Mouse (Mus musculus): Measurements from ENCODE around the gene Dpep3. TPM values are rescaled to one million over a fixed set of nuclear protein-coding genes. Genes with fewer than 3 reads are reported as not detected.
"Not testable (repeated sequence)": the region's sequence is repeated elsewhere in the genome, so short reads cannot be mapped to it uniquely, and the experiment has no call there.

Dpep3 gene
- not detected for total RNA-seq (2022)

DNA sequence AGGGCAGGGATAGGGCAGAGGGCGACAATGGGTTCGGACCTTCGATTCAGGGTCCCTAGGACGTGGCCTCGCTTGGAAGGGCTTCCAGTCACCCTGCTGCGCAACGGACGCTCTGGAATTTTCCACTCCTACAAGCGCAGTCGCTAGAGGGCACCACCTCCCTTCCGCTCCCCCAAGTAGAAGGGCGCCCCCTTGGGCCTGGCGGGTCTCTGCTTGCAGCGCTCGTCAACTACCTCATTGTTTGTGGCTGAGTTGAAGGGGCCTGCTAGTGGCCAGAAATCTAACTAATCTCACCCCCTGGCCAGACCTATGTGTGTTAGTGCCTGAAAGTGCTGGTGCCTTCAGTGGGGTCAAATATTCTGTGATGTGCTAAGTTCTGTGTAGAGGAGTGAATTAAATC lies at the start of gene Dpep3:
Gene Dpep3, minus strand, starts transcription at position 105 of the 400 bp plus-strand sequence.
- DNase-seq (ENCODE audit: low spot score) = no peak

DNA sequence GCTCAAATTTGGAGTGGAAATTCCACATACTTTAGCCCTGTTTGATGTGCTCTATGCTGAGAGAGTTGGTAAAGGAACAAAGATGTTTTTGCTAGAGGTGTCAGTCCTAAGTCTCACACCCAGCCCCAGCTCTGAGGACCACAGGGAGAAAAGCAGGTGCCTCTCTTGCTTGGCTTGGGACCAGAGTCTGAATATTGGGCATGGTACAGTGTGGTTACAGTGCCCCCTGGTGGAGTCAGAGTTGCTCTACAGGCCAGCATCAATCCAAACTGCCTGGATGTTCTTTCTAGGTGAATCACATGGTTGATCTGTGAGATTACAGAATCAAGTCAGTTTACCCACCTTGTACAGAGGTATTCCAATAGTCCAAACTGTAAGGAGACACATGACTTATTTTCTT lies 43.3 kb upstream of the Dpep3 start:
- peak; percentile 76 for DNase-seq (ENCODE audit: low spot score)

DNA sequence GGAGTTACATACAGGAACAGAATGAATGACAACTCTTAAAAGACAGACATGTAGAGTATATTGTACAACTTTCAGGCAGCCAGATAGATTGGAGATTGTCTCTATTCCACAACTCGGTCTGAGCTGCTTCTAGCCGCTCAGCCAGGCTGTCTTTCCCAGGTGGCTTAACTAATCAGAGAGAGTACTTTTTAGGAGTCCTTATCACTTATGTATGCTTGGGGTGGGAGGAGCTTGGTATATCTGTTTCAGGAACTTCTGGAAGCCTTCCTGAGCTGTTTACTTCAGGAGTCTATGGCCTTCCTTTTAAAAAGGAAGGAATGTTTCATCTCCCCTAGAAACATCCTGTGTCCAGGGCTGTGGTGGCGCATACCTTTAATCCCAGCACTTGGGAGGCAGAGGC lies 38.8 kb upstream of the Dpep3 start:
- DNase-seq (ENCODE audit: low spot score) = no peak

DNA sequence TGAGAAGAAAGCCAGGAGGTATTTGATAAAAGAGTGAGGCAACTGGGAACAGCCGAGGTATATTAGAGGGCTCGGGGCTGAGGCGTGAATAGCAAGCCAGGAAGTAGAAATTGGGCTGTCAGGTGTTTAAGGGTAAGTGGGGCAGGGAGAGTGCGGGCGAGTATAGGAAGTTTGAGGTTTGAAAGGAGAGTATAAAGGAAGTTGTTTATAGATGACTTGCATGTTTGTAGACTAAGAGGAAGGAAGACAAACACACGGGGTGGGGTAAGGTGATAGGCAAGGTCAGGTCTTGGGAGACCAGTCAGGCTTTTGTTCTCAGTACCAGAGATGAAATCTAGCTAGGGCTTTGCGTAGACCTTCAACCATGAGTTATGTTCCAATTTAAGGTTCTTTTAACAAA lies 37.9 kb upstream of the Dpep3 start:
- no peak for DNase-seq (ENCODE audit: low spot score)

DNA sequence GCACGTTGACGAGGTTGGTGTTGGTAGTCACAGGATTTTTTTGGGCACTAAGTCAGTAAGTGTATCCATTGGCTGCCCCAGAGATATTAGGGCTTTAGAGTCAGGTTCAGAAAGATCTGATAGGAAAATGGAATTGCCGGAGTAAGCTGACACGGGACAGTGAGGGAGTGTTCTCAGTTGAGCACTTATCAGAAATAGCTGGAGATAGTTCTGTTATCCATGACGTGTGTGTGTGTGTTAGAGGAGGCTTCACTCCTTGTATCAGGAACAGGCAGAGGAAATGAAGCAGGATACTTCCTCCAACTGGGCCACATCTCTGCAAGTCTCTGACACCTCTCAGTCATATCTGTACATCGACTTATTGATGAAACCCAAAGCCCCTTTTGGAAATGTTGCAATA lies 37.1 kb upstream of the Dpep3 start:
- DNase-seq (ENCODE audit: low spot score) = no peak

DNA sequence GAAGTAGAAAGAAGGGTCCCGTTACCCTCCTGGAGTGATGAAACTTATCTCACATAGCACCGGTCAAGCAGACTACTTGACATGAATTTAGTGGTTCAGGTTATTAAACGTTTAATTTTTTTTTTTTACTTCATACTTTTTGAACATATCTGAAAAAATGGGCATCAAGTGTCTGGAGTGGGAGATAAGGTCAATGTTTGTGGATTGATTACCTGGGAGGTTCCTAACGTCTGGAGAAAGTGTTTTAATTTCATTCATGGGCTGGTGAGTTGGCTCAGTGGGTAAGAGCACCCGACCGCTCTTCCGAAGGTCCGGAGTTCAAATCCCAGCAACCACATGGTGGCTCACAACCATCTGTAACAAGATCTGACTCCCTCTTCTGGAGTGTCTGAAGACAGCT lies 33.0 kb upstream of the Dpep3 start:
- DNase-seq (ENCODE audit: low spot score) = not testable (repeated sequence)

DNA sequence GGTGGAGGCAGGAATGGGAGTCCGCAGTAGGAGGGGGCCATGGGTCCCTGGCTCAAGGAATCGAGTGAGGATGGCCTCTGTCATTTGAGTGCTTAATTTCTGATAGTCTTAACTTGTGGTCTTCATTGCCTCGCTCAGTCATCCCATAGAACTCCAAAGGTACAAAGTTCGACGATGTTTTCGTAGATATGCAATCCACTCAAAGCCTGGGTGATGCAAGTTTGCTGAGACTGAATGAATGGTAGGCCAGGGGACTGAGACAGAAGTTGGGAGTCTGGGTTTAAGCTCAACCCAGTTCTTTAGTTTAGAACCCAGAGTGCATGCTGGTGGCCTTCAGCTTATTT lies 32.4 kb upstream of the Dpep3 start, which contains the start of gene Ddx28:
Gene Ddx28, minus strand, starts transcription at position 240 of the 344 bp plus-strand sequence.
- DNase-seq (ENCODE audit: low spot score) = no peak

DNA sequence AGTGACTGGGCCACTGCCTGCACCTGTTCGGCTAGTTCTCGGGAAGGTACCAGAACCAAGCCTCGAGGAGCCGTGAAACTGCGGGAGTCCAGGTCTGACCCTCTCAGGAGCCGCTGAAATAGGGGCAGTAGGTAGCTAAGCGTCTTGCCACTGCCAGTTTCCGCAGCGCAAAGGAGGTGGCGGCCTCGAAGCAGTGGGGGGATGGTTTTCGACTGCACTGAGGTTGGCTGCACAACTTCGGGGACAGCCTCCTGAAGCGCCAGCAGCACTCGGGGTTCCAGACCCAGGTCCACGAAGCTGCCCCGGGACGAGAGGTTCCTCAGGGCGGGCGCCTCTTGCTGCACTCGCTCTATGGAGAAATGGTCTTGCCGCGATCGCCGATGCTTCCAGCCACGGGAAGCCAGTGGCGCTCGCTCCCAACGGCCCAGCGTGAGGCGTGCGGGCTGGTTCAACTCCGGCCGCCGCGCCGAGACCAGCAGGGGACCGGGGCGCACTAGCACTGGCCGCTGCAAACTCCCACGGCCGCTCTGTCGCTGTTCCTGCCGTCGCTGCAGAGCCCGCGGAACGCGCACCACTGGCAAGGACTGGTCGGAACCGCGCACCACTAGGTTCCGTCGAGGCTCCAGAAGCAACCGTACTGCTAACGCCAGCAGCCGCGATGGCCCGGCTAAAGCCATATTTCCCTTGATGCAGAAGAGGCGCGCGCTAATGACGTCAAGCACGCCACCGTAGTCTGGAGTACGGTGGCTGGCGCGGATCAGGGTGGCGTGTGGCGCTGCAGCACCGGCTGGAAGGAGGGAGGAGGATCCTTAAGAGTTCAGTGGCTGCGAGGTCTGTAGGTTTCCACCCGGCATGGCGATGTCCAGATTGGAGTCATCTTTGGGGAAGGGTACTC lies 31.8 kb upstream of the Dpep3 start:
- DNase-seq (ENCODE audit: low spot score) = peak; percentile 88

DNA sequence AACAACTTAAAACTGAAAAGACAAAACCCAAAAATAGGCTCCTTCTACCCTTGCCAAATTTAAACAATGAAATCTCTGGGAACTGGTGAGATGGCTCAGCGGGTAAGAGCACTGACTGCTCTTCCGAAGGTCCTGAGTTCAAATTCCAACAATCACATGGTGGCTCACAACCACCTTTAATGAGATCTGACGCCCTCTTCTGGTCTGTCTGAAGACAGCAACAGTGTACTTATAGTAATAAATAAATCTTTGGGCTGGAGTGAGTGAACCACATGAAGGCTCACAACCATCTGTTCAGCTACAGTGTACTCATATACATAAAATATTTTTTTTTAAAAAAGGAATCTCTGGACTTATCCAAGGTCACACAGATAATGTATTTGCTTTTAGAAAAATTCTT lies 28.7 kb upstream of the Dpep3 start:
- DNase-seq (ENCODE audit: low spot score) = not testable (repeated sequence)

DNA sequence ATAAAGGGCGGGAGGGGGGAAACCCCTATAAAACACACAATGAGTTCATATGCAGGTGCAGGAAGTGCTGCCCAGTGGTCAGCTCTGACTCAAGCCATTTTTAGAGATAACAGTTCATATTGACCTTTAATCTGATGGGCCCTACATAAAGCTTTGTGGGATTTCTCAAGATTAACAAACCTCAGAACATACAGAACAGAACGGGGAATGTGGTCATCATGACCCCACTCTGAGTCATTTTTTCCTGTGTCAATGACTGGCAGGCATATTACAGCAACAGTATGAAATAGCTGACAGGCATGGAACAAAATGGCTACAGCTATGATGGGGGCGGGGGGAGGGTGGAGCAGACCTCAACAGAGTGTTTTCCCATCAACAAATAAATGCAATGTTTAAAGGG lies 27.9 kb upstream of the Dpep3 start:
- no peak for DNase-seq (ENCODE audit: low spot score)

DNA sequence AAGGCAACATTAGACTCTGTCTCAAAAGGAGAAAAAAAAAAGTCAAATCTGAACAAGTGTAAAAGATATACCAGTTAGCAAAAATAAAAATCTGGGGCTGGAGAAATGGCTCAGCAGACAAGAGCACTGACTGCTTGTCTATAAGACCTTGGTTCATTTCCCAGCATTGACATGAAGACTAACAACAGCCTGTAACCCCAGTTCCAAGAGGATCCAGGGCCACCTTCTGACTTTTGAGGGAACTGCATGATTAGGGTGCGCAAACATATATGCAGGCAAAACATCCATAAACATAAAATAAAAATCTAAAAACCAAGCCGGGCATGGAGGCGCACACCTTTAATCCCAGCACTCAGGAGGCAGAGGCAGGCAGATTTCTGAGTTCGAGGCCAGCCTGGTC lies 27.2 kb upstream of the Dpep3 start:
- no peak for DNase-seq (ENCODE audit: low spot score)

DNA sequence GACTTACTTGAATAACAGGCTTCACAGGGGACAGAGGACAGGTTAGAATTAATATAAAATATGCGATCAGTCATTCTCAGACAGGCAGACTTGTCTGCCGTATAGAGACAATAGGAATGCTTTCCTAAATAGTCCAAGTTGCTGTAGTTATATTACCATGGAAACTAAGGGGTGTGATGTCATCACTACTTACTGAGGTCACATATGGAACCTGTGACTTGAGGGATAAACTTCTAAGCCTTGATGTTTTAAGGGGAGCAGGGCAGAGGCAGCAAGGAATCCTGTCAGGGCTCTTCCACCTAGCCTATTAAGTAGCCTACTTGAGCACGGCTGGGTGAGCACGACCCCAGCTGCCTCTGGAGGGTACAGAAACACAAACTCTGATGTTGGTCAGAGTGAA lies 26.6 kb upstream of the Dpep3 start, which contains the start of gene Dpep2nb:
Gene Dpep2nb, minus strand, starts transcription at position 101 of the 400 bp plus-strand sequence.
- no peak for DNase-seq (ENCODE audit: low spot score)

DNA sequence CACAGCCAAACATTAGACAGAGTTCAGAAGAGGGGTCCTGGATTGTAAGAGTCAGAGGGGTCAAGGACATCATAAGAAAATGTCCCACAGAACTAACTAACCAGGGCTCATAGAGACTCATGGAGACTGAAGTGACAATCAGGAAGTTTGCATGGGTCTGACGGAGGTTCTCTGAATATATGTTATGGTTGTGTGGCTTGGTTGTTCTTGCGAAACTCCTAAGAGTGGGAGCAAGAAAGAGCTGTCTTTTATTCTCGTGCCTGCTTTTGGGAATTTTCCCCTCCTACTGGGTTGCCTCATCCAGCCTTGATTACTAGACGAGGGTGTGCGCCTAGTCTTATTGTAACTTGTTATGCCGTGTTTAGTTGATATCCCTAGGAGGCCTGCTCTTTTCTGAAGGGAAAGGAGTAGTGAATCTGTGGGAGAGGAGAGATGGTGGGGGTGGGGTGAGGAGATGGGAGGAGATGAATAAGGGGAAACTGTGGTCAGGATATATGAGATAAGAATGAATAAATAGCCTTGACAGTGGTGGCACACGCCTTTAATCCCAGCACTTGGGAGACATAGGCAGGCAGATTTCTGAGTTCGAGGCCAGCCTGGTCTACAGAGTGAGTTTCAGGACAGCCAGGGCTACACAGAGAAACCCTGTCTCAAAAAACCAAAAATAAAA lies 25.4 kb upstream of the Dpep3 start:
- DNase-seq (ENCODE audit: low spot score) = no peak

DNA sequence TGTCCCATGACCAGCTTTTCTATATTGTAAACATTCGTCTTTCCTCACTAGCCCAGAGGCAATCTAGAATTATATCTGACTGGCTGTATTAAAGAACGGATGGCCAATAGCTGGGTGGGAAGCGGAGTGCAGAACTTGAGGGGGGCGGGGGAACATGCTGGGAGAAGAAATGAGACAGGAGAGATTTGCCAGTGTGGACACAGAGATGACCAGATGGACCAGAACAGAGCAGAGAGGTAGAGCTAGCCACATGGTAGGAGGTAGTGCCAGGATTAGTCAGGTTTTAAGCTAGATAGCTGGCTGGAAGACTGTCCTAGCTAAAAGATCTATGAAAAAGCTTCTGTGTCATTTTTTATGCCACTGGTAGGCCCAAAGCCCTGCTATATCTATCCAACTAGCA lies 22.7 kb upstream of the Dpep3 start:
- no peak for DNase-seq (ENCODE audit: low spot score)

DNA sequence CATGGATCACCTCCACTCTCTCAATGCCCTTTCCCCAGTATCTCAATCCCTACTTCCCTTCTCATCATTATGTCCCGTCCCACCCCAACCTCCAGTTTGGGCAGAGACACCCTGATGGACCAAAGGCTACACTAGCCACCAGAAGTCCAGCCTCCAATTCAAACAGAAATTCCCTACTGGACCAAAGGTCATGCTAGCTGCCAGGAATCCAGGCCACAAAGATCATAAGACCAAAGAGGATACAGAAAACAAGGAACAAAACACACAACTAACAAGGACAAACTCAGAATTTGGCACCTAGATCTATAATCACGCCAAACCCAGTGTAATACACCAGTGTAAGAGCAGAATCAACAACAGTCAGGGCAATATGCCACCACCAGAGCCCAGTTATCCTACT lies 19.7 kb upstream of the Dpep3 start:
- no peak for DNase-seq (ENCODE audit: low spot score)

DNA sequence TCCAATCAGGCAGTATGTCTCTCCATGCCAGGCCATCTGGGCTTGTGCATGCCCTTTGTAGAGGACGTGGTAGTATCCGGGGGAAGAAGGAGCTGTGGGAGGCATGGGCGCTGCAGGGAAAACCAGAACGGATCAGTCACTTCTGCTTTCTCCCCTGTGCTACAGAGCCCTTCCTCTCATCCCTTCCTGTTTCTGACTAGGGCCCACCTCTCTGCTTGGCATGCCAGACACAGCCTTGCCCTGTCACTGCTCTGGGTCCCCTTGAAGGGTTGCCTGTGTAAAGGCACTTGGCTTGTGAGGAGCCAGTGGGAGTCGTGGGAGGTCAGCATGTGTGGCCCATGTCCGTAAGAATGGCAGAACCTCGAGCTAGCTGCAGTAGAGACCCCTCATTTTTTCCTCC lies 17.1 kb upstream of the Dpep3 start:
- no peak for DNase-seq (ENCODE audit: low spot score)

DNA sequence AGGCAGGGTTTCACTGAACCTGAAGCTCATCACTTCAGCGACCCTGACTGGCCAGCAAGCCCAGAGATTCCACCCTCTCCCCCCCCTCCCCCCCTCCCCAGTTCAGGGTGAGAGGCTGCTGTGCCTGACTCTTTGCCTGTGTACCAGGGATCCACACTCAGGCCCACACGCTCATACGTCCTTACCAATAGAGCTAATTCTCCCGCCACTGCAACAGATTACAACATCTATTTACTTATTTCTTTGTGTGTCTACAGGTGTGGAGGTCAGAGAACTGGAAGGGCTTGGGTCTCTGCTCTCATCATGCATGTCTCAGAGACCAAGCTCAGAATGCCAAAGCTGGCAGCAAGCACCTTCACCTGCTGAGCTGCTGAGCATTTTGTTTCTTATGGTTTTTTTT lies 14.0 kb upstream of the Dpep3 start:
- no peak for DNase-seq (ENCODE audit: low spot score)

DNA sequence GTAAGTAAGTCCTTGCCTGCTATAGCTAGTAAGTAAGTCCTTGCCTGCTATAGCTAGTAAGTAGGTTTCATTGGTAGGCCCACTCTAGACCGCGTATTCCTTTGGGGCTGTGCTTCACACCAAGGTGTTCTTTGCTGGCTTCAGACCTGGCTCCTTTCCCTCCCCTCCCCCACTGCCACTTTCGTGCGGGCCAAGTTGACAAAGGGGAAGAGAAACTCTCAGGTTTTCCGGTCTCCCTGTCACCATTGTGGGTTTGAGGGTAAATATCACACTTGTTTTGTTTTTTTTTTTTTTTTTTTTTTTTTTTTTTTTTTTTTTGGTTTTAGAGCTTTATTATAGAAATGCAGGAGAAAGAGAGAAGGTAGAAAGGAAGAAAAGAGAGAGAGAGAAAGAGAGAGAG lies 13.3 kb upstream of the Dpep3 start:
- DNase-seq (ENCODE audit: low spot score) = no peak

DNA sequence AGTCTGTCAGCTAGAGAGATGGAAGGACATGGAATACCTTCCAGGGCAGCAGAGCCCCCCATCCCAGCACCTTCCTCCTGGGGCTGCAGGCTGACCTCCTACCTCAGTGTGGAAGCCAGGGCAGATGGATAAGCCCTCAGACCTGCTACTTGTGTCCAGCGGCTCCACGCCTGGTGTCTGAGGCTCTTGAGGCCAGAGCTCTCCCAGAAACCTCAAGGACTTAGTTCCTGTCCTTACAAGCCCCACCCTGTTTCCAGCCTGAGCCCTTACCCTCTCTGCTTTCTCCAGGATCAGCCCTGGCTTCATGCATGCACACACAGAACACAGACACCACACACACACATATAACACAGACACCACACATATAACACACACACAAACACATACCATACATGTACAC lies 12.3 kb upstream of the Dpep3 start:
- DNase-seq (ENCODE audit: low spot score) = no peak

DNA sequence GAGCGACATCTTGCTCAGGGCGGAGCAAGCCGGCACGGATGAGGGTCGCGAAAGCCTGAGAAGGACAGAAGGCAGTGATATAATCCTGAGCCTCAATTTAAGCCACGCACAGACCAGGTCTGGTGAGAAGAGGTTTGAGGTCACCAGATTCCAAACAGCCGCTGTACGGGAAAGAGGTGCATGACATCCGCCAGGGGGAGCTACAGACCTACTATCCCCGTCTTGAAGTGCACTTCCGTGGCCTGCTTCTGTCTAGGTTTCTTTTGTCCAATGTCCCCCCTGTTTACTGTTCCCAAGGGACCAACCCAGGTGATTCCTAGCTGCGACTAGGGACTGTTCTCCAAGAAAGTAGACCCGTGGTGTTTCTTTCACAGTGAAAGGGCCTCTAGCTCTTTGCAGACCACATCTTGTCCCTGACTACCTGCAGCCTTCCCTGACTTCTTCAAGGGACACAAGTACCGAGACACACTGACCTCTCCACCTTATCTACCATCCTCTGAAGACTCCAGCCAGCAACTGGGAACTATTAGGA lies 11.7 kb upstream of the Dpep3 start, which contains the start of gene Dus2:
Gene Dus2, plus strand, starts transcription at position 482 of the 532 bp plus-strand sequence.
- DNase-seq (ENCODE audit: low spot score) = peak; percentile 79

DNA sequence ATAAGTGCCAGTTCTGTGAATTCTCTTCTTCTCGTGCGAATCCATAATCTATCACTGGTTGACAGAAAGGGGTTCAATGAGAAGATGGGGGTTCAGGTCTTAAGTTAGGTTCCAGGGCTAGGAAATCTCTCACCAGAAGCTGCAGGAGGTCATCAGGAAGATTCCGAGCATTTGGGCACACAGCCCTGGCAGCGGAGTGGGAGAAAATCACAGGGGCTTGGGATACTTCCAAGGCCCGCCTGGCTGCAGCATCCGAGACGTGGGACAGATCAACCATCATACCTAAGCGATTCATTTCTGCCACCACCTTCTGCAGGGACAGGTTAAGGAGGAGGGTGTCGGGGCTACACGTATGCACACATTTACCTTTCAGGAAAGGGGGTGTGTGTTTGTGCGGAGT lies 9.3 kb upstream of the Dpep3 start:
- no peak for DNase-seq (ENCODE audit: low spot score)

DNA sequence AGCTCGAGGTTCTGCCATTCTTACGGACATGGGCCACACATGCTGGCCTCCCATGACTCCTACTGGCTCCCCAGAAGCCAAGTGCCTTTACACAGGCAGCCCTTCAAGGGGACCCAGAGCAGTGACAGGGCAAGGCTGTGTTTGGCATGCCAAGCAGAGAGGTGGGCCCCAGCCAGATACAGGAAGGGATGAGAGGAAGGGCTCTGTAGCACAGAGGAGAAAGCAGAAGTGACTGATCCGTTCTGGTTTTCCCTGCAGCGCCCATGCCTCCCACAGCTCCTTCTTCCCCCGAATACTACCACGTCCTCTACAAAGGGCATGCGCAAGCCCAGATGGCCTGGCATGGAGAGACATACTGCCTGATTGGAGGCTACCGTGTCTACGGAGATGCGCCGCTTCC lies 4.2 kb upstream of the Dpep3 start:
- DNase-seq (ENCODE audit: low spot score) = not testable (repeated sequence)

DNA sequence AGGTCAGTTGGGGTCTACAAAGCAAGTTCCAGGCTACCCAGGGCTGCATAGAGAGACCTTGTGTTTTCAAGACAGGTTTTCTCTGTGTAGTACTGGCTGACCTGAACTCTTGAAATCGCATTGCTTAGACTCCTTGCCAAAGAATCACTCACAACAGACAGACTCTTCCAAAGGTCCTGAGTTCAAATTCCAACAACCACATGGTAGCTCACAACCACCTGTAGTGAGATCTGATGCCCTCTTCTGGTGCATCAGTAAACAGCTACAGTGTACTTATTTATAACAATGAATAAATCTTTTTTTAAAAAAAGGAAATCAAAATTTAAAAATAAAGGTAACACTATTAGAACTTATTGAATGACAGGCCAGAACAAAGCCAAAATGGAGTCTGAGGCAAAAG lies 1.9 kb upstream of the Dpep3 start:
- DNase-seq (ENCODE audit: low spot score) = no peak

All from heart, adult 8-10 months (tissue).